Comparison of ENCODE assay signal across 8 mouse cellular contexts in the genomic region with DNA sequence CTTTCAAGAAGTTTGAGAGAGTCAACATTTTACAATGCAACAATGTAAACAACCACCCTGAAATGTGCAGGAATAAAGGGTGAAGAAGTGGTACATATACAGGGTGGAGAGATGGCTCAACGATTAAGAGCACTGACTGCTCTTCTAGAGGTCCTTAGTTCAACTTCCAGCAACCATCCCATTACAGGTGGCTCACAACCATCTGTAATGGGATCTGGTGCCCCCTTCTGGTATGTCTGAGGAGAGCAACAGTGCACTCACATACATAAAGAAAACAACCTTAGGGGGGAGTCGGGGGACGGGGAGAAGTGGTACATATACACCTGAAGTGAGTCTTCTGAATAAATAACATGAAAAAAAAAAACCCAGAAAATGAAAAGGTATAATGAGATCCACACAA.
DNase-seq lines count a peak whose midpoint lies in the region; ATAC-seq lines count a peak whose summit lies in the region.

No protein-coding gene starts in this region.

- DNase-seq in heart, adult 11 months = peak; percentile 57
- no peak for DNase-seq in heart, adult 8-10 months (ENCODE audit: low spot score)
- DNase-seq in 416B (ENCODE audit: low read depth) = peak; percentile 44
- DNase-seq in ZHBTc4 (ENCODE audit: low read depth, low spot score) = peak; percentile 52
- peak; percentile 22 to 39 for DNase-seq in kidney, postnatal 4 days
- no peak for DNase-seq in T-cell, adult 2 months (ENCODE audit: low spot score)

- ATAC-seq in inflammation-experienced regulatory T-cells, adult 6 months = no peak
- no peak; the same call in 1 of the 2 replicates for ATAC-seq in granulocyte monocyte progenitor cell, adult 5-6 weeks (replicated peaks; ENCODE audit: poor library complexity, severe bottlenecking)

Comparison
In these comparisons a context has a peak if more than half of its experiments do, and no peak if none do; other contexts are left out.
1. DNase-seq: peak in heart, adult 11 months (single experiment), 416B (single experiment), ZHBTc4 (single experiment) and kidney, postnatal 4 days (2 of 2); none in heart, adult 8-10 months (single experiment) and T-cell, adult 2 months (single experiment).